Mouse (Mus musculus): Measurements from ENCODE around the gene Brca2.
A peak's percentile ranks its signal among the peaks of the same experiment; 100 is the strongest.

Gene Brca2

DNA sequence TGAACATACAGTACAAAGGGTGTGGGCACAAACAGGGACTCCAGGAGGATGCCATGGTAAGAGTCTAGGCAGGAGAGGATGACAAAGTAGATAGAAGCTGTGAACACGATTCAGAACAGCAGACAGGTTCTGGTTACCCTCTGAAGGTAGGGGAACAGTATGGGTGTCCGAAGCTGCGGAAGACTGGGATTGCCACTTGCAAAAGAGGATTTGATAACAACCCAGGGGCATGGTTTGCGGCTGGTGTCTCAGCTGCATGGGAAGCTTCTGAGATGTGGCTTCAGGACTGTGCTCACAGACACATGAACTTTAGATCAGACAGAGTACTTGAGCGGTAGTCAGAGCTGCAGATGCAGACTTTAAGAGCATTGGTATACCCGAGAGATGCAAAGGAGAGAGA is 42.0 kb downstream of the Brca2 start:
- DNase-seq (ENCODE audit: low spot score in 2 of 2) = no peak

DNA sequence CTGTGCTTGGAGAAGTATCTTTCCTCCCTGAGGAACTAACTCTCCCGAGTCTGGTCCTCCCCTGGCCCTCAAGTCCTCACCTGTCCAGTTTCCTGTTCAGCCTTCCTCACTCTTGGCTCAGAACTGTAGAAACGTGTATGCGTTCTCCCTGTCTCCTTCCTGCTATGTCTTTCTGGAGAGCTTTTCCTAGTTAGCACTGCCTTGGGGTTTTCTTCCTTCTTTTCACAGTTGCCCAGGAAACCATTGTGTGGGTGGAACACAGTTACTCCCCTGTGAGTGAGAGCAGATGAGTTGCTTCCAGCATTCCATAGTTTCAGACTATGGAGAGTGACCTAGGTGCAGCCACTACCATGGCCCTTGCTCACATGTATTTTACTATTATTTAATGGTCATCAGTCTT is 43.8 kb downstream of the Brca2 start:
- peak; percentile 38 to 59 for DNase-seq (ENCODE audit: low spot score in 2 of 2)

DNA sequence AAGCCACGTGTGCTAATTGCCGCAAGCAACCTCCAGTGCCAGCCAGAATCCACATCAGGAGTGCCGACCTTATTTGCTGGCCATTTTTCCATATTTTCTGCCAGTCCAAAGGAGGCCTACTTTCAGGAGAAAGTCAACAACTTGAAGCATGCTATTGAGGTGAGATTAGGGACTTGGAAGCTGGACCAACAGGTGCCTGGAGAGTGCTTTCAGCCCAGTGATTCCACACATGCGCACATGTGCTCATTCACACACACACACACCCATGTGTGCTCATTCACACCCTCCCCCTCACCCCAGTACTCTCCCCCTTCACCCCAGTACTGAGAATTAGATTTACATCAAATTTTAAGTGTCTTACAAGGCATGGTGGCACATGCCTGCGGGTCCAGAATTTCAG is 44.5 kb downstream of the Brca2 start:
- DNase-seq (ENCODE audit: low spot score in 2 of 2) = no peak

DNA sequence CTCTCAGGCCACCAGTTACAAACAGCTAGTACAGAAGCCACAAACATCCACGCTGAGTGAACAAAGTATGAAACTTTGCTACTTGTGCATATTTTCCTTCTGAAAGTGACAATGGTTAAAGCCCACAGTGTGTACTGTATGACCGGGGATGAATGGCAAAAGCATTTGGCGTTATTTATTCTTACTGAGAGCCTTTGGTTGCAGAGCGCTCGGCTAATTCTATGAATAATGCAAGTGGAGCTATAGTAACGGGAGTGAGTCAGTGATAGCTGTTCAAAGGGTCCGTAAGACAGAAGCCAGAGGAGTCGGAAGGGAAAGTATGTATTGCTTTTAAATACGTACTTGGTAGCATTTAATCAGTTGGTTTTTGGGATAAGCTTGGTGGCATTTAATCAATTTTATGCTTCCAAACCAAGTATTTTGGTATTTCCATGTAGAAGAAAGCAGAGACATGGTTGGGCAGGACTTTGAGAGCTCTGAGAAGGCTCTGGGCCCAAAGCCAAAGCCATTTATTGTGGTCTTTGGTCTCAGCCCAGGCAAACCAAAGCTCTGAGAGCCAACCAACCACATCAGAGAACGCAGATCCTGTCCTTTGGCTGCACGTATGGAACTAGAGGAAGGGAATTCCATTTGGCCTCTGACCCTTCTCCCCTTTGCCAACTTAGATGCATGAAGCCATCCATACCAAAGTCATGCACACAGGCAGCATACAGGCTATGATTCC is 48.2 kb downstream of the Brca2 start:
- no peak for DNase-seq (ENCODE audit: low spot score in 2 of 2)

DNA sequence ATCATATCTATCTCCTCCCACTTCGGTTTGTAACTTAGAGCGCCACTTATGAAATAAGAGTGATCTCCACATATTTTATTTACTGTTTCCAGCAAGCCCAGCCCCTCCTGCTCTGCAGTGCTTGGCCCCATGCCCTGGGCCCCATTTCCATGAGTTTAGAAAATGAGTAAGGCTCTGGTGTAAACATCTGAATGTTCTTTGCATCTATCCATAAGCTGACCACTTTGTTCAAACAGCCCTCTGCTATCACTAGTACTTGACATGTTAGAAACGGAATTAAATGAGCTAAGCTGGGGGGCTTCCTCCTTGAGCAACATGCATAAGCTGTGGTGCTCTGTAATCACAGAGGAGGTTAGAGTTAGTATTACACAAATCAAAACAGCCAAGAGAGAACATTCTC is 52.0 kb downstream of the Brca2 start:
- DNase-seq (ENCODE audit: low spot score in 2 of 2) = no peak

DNA sequence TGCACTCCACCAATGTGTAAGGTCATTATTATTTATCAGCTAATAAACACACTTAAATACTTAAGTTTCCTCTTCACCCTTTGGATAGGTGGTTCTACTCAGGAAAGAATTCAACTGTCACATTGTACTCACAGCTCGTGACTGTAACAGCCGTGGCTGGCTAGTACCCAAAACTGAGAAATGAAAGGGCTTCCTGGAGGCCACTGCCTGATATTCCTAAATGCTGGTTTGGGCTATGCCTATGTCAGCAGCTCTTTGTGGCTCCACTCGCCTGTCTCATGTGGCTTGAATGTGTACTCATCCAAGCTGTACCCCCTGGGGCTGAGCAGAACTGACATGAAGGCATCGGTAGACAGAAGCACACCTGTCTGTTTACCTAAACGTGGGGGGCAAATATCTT is 52.5 kb downstream of the Brca2 start:
- DNase-seq (ENCODE audit: low spot score in 2 of 2) = no peak

DNA sequence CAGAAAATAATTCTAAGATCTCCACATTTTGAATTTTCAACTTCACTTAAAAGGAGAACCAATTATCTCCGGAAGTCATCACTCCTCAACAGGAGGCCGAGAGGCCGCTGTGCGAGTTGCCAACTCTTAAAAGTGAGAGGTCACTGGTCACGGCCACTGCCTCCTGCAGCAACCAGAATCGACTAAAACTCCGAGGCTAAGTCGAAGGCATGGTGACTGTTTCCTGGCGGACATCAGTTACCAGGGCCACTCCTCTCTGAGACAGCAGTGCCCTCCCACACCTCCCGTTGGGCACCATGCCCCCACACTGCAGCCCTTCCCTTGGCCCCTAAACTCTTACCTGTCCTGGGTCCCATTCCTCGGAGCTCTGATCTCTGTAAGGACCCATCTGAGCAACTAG is 54.4 kb downstream of the Brca2 start:
- no peak for DNase-seq (ENCODE audit: low spot score in 2 of 2)

DNA sequence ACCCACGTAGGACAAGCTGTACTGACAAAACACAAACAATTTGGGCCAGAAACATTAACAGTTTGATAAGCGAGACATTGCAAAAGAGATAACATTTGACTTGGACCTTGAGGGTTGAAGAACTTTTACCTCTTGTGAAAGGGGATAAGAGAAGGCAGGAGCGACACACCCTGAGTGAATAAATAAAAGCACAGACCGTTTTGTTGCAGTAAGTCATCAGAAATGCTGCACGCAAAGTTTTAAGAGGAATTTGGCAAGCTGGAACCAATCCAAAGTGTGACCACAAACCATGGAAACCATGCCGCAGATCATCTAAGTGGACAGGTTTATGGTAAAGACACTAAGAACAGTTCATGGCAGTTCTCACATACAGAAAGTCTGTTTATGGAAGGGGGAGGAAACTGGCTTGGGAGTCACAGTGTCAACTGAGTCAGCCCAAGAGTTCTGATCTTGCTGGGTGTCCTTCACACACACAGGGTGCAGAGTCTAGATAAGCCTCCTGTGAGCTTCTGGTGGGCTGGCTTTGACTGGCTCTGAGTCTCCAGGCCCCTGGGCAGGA is 56.3 kb downstream of the Brca2 start:
- no peak for DNase-seq (ENCODE audit: low spot score in 2 of 2)

DNA sequence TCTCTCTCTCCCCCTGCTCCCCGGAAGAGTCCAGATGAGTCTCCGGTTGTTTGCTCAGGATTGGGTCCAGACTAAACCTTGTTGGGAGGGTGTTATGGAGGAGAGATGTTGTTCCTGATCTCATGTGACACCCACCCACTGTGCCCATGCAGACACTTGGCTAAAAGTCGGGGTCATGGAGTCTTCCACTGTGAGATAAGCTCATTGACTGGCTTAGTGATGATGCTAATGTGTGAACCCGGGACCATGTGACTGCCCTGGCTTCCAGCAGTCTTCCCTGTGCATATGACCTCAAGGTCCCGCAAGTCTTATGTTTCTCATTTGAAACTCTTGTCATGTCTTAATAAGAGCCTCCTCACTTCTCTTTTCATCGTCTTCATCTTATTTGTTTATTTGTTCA is 58.8 kb downstream of the Brca2 start:
- no peak for DNase-seq (ENCODE audit: low spot score in 2 of 2)

DNA sequence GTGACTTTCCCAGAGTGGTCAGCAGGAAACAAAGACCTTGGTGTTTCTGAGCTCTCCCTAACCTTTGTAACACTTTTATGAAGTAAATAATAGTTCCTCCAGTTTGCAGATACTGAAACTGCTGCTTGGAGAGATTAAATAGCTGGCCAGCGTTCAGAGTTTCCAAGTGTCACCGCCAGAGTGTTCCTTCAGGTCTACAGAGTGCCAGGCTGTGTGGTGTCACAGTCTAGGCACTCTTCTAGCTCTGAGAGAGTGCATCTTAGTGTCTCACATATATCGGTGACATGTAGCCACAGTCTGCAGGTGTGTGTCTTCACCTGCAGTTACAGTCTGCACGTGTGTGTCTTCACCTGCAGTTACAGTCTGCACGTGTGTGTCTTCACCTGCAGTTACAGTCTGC is 60.8 kb downstream of the Brca2 start:
- no peak for DNase-seq (ENCODE audit: low spot score in 2 of 2)

DNA sequence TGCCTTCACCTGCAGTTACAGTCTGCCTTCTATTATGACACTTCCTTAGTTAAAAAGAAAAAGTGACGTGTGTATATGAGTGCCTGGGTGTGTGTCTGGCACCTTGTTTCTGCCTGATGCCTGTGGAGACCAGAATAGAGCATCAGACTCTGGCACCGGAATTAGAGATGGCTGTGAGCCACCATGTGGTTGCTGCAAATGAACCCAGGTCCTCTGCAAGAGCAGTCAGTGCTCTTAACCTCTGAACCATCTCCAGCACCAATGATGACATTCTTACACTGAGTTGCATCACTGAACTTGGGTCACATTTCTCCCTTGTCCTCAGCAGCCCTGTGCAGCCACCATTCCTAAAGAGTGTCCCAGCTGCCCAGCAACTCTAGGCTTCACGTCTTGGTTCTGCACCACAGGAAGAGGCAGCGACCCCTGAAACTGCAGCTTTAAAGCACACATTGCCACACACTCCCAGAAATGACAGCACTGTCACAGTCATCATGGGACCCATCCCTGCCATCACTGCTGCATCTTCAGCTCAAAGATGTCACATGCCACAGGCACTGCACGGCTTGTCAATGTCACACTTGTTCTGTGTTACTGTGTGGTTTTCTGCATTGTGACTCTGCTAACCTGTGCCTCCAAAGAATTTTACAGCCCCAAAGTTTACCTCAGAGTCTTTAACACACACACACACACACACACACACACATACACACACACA is 61.3 kb downstream of the Brca2 start:
- no peak for DNase-seq (ENCODE audit: low spot score in 2 of 2)

DNA sequence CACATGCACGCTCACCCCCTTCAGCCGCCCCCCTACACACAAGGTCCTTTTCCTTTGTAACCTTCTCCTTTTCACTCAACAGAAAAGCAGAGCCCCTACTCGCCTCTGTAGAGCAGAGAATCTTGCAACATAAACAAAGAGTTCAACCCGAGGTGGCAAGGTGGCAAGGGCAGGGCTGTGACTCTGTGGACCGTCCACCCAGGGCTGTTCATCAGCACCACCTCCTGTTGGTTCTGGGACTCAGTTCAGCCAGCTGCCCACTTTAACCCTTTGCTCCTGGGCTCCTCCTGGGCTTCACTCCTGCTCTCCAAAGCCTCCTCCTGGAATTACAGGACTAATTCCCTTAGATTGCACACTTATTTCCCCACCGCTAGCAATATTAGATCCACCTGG is 61.9 kb downstream of the Brca2 start:
- DNase-seq (ENCODE audit: low spot score in 2 of 2) = no peak

DNA sequence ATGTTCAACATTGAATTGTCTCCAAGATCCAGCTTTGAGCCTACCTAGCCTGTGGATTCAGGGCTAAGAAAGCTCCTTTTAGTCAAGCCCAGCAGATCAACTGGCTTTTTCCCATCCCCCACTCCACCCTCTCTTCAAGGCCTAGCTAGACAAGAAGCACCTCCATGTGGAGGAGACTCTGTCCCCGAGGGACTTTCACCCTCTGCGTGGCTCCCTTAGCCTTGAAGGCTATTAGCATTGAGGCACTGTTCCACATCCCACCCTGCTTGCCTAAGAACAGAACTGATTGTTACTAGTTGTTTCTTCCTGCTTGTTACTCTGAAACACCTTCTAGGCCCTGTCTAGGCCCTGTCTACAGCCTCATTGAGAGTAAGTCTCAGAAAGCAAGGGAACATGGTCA is 67.5 kb downstream of the Brca2 start:
- DNase-seq (ENCODE audit: low spot score in 2 of 2) = no peak

DNA sequence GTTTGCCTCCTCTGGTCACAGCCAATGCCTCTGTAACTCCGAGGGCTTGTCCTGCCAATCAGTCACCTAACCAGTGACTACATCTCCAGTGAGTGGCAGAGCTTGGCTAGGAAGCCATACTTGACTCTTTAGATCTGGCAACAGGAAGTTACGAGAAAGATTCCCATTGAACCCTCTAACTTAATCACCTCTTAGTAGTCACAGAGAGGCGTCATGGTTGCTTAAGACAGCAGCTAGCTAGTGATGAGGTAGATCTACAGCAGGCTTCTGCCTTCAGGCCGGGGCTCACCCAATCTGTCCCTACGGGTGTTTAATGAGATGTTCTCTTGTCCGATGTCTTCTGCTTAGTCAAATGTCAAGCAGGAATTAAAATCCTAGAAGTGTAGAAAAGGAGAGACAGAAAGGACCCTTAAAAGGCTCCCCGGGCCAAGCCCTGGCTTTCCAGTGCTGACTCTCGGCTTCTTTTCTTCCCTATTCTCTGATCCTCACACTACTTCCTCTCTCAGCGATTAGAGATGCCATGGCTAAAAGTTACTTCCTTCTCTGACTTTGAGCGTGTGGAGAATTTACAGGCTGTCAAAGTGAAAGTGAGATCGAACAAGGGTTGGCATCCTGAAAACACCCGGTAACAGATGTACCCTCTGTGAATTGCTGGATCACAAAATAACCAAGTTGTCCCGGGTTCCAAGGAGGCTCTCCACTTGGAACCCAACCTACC is 69.9 kb downstream of the Brca2 start:
- no peak for DNase-seq (ENCODE audit: low spot score in 2 of 2)

DNA sequence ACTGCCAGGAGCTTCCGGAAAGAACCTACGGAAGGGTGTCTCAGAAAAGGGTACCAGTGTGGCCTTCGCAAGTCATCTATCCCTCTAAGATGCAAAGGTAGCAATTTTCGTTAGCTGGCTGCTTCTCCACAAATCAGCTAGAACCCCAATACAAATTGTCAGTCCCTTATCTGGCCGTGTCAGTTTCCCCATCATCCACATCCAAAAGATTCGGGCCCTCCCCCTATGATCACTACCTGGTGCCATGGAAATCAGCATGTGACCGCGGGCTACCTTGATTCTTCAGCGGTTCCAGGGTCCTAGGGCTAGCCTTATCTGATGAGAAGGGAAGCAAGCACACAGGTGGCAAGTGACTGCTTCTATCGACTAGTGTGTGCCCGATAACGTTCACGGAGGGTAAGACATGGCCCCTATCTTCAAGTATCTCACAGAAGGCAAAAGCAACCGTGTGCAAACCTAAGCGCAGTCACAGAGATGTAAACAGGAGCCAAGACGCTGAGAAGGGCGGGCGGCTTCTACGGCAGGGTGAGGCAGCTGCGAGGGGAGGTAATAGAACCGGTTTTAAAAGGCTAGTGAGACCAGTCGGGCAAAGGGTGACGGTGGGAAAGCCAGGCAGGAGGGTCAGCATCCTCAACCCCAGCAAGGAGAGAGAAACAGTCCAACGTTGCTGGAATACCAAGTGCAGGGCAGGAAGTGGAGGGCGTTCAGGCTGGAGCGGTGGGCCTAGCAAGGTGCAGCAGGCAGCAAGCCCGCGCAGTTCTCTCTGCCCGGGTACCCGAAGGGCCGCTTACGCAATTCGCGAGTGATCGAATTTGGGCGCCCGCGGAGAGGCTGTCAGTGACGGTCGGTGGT is 70.7 kb downstream of the Brca2 start:
- peak; percentile 44 to 46 for DNase-seq (ENCODE audit: low spot score in 2 of 2)

DNA sequence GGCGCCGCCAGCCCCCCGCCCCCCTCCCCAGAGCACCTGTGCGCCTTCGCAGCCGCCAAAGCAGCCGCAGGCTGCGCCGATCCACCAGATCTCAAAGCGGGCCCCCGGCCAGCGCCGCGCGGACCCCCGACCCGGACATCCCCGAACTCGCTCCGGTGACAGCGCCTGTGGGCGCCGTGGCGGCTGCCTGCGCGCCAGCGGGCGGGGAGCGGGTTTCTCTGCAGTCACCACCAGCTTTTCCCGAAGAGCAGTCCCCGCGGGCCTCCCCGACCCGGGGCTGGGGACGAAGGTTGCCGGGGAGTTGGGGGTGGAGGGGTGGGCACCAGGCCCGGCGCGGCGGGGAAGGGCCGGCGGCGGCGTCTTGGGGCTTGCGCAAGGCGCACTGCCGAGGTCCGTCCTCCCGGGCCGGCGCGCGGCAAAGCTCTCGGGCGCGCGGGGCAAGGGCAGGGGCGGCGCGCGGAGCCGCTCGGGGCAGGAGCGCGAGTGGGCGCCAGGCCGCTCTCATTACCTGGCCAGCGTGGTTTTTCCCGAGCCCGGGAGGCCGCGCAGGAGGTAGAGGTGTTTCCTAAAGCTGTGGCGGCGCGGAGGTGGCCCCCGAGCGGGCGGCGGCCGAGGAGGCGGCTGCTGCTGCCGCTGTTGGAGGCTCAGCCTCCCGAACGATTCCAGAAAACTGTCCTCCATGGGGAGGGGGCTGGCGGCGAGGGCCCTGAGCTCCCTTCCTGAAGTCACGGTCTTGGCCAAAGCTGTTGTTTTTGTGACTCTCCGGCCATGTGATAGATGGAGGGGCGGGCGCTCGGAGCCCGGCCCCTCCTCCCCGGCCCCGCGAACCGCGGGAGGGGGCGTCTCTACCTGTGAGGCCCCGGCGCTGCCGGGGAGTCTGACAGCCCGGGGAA is 71.6 kb downstream of the Brca2 start:
- DNase-seq (ENCODE audit: low spot score in 2 of 2) = peak; percentile 44 to 51

DNA sequence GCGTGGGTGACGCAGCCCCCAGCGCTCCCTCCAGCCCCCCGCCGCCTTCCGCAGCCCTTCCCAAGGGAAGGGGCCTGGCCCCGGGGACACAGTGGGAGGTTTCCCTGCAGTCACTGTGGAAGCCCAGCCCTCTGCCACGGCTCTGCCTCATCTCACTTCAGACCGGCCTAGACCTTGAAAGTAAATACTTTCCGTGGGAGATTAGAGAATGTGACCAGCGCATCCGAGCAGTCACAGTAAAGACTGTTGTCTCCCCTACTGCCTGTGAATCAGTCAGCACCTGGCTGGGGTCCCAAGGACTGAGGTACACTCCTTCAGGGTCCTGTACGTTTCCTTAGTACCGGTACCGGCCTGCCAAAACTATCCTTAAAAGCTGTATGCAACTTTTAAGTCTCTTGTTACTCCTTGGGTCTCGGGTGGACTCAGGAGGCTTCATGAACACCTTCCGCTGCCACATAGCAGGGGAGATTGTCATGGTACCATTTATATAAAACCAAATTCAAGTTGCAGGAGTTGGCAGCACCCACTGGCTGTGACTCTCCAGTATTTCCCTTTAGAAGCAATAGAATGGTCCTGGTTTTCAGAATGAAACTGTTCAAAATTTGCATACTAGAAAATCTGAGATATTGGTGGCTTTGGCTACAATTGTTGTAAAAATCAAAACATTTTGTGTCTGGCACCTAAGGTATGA is 72.4 kb downstream of the Brca2 start:
- no peak for DNase-seq (ENCODE audit: low spot score in 2 of 2)

DNA sequence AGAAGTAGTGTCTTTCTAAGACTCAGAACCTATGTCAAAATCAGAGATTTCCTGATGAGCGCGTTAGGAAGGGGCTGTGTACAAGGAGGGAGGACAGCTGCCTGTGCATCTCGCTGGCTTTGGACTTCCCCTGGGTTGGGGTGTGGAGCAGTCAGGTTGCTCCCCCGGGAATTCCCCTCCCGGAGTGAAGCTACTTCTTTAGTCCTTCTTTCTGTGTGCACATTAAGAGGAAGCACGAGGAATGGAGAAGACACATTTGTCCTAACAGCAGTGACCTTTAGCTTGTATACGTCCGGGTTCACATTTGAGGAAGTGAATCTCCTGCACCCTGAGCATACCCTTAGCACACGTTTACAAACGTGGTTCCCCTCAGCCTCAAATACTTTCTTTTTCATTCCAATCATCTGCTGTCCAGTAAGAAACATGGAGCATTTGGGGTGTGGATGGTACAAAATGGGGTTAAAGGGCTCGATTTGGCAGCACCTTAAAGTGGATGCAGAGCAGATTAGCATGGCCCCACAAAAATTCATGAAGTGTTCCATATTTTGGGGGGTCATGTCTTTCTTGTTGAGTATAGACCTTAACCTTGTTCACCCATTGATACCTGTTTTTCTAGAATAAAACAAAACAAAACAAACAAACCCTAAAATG is 73.1 kb downstream of the Brca2 start:
- no peak for DNase-seq (ENCODE audit: low spot score in 2 of 2)

DNA sequence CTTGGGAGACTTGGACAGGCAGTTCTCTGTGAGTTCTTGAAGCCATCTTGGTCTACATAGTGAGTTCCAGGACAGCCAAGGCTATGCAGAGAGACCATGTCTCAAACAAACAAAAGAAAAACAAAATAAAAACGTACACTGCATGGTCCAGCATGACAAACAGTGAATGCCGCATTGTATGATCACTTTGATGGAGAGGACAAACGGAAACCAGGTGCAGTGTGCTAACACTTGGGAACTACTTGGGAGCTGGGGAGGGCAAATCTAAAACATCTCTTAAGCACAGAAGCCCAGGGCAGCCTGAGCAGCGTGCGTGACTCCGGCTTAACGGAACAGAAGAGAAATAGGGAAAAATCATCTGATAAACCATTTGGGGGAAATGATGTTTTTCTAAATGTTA is 74.7 kb downstream of the Brca2 start, which contains the start of gene N4bp2l1:
Gene N4bp2l1, minus strand, starts transcription at position 101 of the 400 bp plus-strand sequence.
- DNase-seq (ENCODE audit: low spot score in 2 of 2) = no peak

Measured in right cerebral cortex, postnatal 36 days (tissue).